Mouse (Mus musculus): ENCODE measurements around the gene H2-M1.

Gene H2-M1

GRCm38 (mm10) chr17:36672119-36672518 lies at the start of gene H2-M1:
Gene H2-M1 (minus strand): TSS chr17:36672219.
- DNase-seq (ENCODE audit: low spot score in 2 of 2), result no peak

GRCm38 (mm10) chr17:36697693-36698092 lies 25.7 kb upstream of the H2-M1 start:
- DNase-seq (ENCODE audit: low spot score in 2 of 2), result no peak

GRCm38 (mm10) chr17:36642566-36642965 lies 29.5 kb downstream of the H2-M1 start, which contains the start of gene H2-M9:
Gene H2-M9 (minus strand): TSS chr17:36642666.
- no peak for DNase-seq (ENCODE audit: low spot score in 2 of 2)
